Mouse (Mus musculus) lung, embryonic 14.5 days (tissue): ENCODE data around the gene Rfng. TPM values are rescaled to one million over a fixed set of nuclear protein-coding genes. Genes with fewer than 3 reads are reported as not detected.
A peak's percentile ranks its signal among the peaks of the same experiment; 100 is the strongest.
"Not testable (repeated sequence)": the region's sequence is repeated elsewhere in the genome, so short reads cannot be mapped to it uniquely, and the experiment has no call there.

Source experiments
- ATAC-seq: fragments of 200-750 bp; cut with Nextera tagmentation; 2 replicates; pipeline ENCODE4 v1.8.0; 2017; ENCODE audit warnings: mild to moderate bottlenecking, moderate TSS enrichment, moderate library complexity; ENCODE audit not compliant: insufficient read depth
- DNase-seq: peaks from one replicate; pipeline ENCODE4 v3.0.0-alpha.2; 2015
- H3K27ac ChIP-seq: fragments of 300-500 bp; sonication (generic); 2 replicates; pipeline ENCODE4 v1.5.1; 2014; ENCODE audit warnings: low read depth, mild to moderate bottlenecking, moderate library complexity
- H3K27me3 ChIP-seq: fragments of 300-500 bp; sonication (generic); 2 replicates; pipeline ENCODE4 v1.6.1; 2014; ENCODE audit warnings: low read length, control low read depth; ENCODE audit not compliant: insufficient read depth
- H3K36me3 ChIP-seq: fragments of 300-500 bp; sonication (generic); 2 replicates; pipeline ENCODE4 v1.6.1; 2014; ENCODE audit warnings: control low read depth; ENCODE audit not compliant: insufficient read depth
- H3K4me1 ChIP-seq: fragments of 300-500 bp; sonication (generic); 2 replicates; pipeline ENCODE4 v1.6.1; 2014; ENCODE audit warnings: antibody characterized with exemption, control low read depth; ENCODE audit not compliant: insufficient read depth
- H3K4me2 ChIP-seq: fragments of 300-500 bp; sonication (generic); 2 replicates; pipeline ENCODE4 v1.6.1; 2014; ENCODE audit warnings: mild to moderate bottlenecking
- H3K4me3 ChIP-seq: fragments of 300-500 bp; sonication (generic); 2 replicates; pipeline ENCODE4 v1.5.1; 2014; ENCODE audit warnings: low read depth, low read length
- H3K9ac ChIP-seq: fragments of 300-500 bp; sonication (generic); 2 replicates; pipeline ENCODE4 v1.6.1; 2014
- H3K9me3 ChIP-seq: fragments of 300-500 bp; sonication (generic); 2 replicates; pipeline ENCODE4 v1.6.1; 2016; ENCODE audit warnings: low read depth, low read length, control low read depth
- CTCF ChIP-seq: IDR thresholded peaks from 2 replicates; pipeline ENCODE4 v1.5.1; 2016; ENCODE audit warnings: antibody characterized with exemption, low read depth
- WGBS: fragments of 180-500 bp; shearing (Covaris S2); extraction: QIAGEN DNeasy Blood & Tissue Kit; methylation state at CpG from one replicate; pipeline ENCODE4 v1.1.7; 2014; 5-methylcytosine and 5-hydroxymethylcytosine counted together
- polyA plus RNA-seq: library from polyadenylated mRNA; unstranded; fragments of >200 nt; fragmentation: Nextera tagmentation; extraction: Ambion mirVana; gene quantifications from 2 replicates; pipeline ENCODE4 v1.2.1, GENCODE M21; 2014

Gene Rfng
- polyA plus RNA-seq, 1 experiment from 2014 or later: 34.0 TPM

DNA sequence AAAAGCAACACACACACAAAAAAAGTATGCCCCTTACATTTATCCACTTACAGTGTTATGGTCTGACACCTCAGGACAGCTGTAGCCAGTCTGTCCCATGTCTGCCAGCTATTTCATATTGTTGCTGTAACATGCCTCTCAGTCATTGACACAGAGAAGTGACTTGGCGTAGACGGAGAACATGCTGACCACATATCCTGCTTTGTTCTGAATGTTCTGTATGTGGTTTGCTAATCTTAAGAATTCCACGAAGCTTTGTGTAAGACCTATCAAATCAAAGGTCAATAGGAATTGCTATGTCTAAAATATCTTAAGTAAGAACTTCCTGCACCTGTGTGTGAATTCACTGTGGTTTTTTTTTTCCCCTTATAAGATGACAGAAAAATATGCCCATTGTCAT, 14.2 kb upstream of the Rfng start:
- Histone ChIP-seq H3K4me1 (peaks cover 10% of the 10 kb centered on the region), H3K27ac (no peak overlapping the region), H3K4me2 (no peak overlapping the region), H3K9me3 (no peaks in the 10 kb centered on the region), H3K27me3 (no peaks in the 10 kb centered on the region), H3K36me3 (peaks cover 18% of the 10 kb centered on the region), H3K4me3 (no peak overlapping the region), H3K9ac (no peak overlapping the region)
- DNase-seq: no peak
- 73% methylated on average over 3 of the region's 3 CpGs for WGBS
- no peak for TF ChIP-seq CTCF
- no peak for ATAC-seq

DNA sequence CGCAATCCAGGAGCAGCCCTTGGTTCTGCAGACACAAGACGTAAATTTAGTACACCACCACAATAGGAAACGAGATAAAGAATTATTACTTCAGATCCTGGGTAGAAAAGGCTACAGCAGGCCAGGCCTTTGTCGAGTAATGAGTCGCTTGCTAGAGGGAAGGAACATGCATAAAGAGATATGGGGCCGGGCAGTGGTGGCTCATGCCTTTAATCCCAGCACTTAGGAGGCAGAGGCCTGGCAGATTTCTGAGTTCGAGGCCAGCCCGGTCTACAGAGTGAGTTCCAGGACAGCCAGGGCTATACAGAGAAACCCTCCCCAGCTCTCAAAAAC, 12.6 kb upstream of the Rfng start:
- TF ChIP-seq CTCF: no peak
- H3K36me3 ChIP-seq: peaks cover 34% of the 10 kb centered on the region
- ATAC-seq (peak; percentile 26), DNase-seq (no peak)
- peak overlapping the region; percentile 96 for H3K4me2 ChIP-seq
- WGBS: 28% methylated on average over 8 of the region's 8 CpGs
- H3K9me3 ChIP-seq: no peaks in the 10 kb centered on the region
- H3K27me3 ChIP-seq: no peaks in the 10 kb centered on the region
- H3K27ac ChIP-seq: peak overlapping the region; percentile 80; the same call in 1 of the 2 replicates
- peak overlapping the region; percentile 100 for H3K4me3 ChIP-seq
- peak overlapping the region; percentile 93 for H3K9ac ChIP-seq
- H3K4me1 ChIP-seq: peaks cover 10% of the 10 kb centered on the region

DNA sequence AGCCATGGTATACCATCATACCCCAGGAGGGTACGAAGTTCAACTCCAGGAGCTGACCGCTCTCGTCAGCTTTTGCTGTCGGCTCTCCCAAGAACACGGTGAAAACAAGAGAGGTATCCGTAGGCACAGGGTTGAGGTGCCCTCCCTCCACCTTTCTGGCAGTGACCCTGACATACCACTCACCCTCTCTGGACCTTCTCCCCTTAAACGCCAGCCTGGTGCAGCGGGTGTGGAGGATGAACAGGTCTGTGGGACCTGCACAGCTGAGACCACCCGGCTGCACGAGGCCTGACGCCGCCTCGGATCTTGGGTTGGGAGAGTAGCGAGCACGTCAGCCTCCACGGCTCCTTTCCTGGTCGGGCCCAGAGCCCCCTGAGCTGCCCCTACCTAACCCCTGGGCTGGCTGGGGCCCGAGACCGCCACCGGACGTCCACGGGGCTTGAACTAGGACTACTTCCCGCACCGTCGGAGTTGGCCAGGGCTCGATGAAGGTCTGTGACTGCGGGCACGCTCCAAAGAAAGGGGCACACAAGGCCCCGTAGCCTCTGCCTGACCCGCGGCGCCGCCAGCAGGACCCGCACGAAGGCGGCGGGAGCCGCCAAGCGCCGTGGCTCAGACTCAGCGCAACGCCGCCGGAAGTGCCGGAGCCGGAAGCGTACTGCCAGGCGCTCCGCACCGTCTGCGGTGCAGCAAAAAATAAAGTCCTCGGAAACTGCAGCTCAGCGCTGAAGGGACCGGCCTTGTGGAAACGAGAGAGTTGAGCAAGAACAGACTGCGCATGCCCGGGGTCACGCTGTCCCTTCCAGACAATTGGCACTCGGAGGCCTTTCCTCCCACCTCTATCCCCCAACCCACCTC, 12.0 kb upstream of the Rfng start, which contains the start of gene Dus1l:
Gene Dus1l (minus strand): TSS at position 648 of the 858 bp plus-strand sequence.
- ATAC-seq (peak; percentile 87), DNase-seq (peak; percentile 99)
- H3K36me3 ChIP-seq: peaks cover 40% of the 10 kb centered on the region
- H3K4me1 ChIP-seq: peaks cover 10% of the 10 kb centered on the region
- H3K27ac ChIP-seq: peak within 1 kb of the TSS; percentile 80; the same call in 1 of the 2 replicates
- peak within 1 kb of the TSS; percentile 93 for H3K9ac ChIP-seq
- peak within 1 kb of the TSS; percentile 96 for H3K4me2 ChIP-seq
- H3K9me3 ChIP-seq: no peaks in the 10 kb centered on the region
- peak within 1 kb of the TSS; percentile 100 for H3K4me3 ChIP-seq
- H3K27me3 ChIP-seq: no peaks in the 10 kb centered on the region
- no peak for TF ChIP-seq CTCF
- WGBS: 2% methylated on average over 59 of the region's 59 CpGs

DNA sequence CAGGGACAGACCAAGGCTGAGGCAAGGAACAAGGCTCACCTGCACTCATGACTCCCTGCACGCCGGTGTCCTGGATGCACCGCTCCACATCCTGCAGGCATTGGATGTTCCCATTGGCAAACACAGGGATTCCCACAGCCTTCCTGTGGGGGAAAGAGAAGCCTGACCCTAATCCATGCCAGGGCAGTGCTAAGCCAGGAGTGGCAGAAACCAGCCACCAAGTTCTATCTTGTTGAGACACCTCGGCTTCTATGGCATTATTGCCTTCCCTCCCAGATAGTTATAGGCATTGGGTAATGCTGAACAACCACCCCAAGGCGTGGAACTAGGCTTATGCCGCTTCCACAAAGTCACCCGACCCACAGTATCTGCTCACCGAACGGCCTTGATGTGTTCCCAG, 8.6 kb upstream of the Rfng start:
- no peaks in the 10 kb centered on the region for H3K9me3 ChIP-seq
- H3K4me2 ChIP-seq: no peak overlapping the region
- H3K4me3 ChIP-seq: no peak overlapping the region
- peaks cover 5% of the 10 kb centered on the region; the same call in 1 of the 2 replicates for H3K4me1 ChIP-seq
- no peak for DNase-seq
- ATAC-seq: no peak
- WGBS: 91% methylated on average over 9 of the region's 9 CpGs
- no peak overlapping the region for H3K9ac ChIP-seq
- H3K36me3 ChIP-seq: peaks cover 71% of the 10 kb centered on the region
- TF ChIP-seq CTCF: no peak
- H3K27ac ChIP-seq: no peak overlapping the region
- H3K27me3 ChIP-seq: no peaks in the 10 kb centered on the region

DNA sequence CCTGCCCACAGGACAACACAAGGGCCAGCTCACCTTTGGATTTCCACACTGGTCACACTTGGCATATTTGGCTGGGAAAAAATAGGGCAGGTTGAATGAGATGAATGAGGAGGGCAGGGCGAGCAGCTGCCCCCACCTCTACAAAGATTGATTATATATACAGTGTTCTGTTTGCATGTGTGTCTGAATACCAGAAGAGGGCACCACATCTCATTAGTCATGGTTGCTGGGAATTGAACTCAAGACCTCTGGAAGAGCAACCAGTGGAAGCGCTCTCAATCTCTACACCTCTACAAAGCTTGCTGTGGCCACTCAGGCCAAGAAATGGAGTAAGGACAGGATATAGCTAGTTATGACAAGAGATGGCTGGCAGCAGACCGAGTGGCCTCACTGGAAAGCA, 5.8 kb upstream of the Rfng start:
- Histone ChIP-seq H3K9me3 (no peaks in the 10 kb centered on the region), H3K27me3 (no peaks in the 10 kb centered on the region), H3K27ac (no peak overlapping the region), H3K9ac (no peak overlapping the region), H3K36me3 (peaks cover 94% of the 10 kb centered on the region), H3K4me1 (0 out of 2 replicates have a peak, but pooled peaks cover 4% of the 10 kb centered on the region), H3K4me2 (no peak overlapping the region), H3K4me3 (no peak overlapping the region)
- 85% methylated on average over 3 of the region's 3 CpGs for WGBS
- DNase-seq (no peak), ATAC-seq (no peak)
- TF ChIP-seq CTCF: no peak

DNA sequence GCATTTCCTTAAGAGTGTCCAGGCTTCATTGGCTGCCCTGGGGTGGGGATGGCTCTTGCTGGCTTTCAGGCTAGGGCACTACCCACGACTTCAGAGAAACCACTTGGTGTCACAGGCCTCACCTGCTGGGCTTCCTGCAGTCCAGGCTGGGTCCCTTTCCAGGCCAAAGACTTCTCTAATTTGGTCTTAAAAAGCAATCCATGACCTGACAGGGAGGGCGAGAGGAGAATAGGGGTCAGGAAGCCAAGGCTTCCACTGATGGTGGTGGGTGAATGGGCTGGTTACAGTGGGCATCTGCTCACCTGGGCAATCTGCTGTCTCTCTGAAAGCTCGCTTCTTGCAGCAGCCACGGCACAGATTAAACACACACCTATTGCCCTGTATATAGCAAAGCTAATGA, 5.3 kb upstream of the Rfng start:
- DNase-seq: no peak
- no peak overlapping the region for H3K9ac ChIP-seq
- H3K4me1 ChIP-seq: 0 out of 2 replicates have a peak, but pooled peaks cover 4% of the 10 kb centered on the region
- H3K4me3 ChIP-seq: no peak overlapping the region
- H3K9me3 ChIP-seq: no peaks in the 10 kb centered on the region
- no peaks in the 10 kb centered on the region for H3K27me3 ChIP-seq
- 77% methylated on average over 4 of the region's 4 CpGs for WGBS
- H3K27ac ChIP-seq: no peak overlapping the region
- H3K36me3 ChIP-seq: peaks cover 89% of the 10 kb centered on the region
- ATAC-seq: no peak
- no peak for TF ChIP-seq CTCF
- no peak overlapping the region for H3K4me2 ChIP-seq

DNA sequence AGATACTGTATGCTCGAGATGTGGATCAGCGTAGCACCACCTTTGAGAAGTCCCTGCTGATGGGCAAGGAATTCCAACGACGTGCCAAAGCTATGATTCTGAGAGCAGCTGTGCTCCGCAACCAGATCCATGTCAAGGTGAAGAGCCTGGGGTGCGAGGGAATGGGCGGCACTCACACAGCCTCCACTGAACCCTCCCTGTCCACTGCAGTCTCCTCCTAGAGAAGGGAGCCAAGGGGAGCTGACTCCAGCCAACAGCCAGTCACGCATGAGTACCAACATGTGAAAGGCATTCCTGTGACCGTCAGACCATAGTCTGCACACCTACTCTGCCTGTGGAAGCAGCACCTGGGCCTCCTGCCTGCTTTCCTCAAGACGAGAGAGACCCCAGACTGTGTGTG, 4.5 kb upstream of the Rfng start:
- not testable (repeated sequence) for DNase-seq, ATAC-seq, H3K9ac ChIP-seq, H3K4me3 ChIP-seq, H3K9me3 ChIP-seq, H3K4me2 ChIP-seq, H3K27ac ChIP-seq, H3K27me3 ChIP-seq, H3K4me1 ChIP-seq
- WGBS: 89% methylated on average over 9 of the region's 10 CpGs
- H3K36me3 ChIP-seq: peaks cover 80% of the 10 kb centered on the region
